Mouse (Mus musculus) layer of hippocampus, adult 11-12 months (tissue): ENCODE measurements around the gene Cstb.
A peak's percentile ranks its signal among the peaks of the same experiment; 100 is the strongest.
"Not testable (repeated sequence)": the region's sequence is repeated elsewhere in the genome, so short reads cannot be mapped to it uniquely, and the experiment has no call there.

Experiments used
- DNase-seq: peaks from one replicate; pipeline ENCODE4 v3.0.0; 2022; ENCODE audit warnings: low spot score

The Cstb gene

GRCm38 (mm10) chr10:78425181-78426041 is at the start of gene Cstb:
Cstb (plus strand) TSS chr10:78425669.
- peak; percentile 91 for DNase-seq

GRCm38 (mm10) chr10:78378516-78378915 is 47.0 kb upstream of the Cstb start:
- no peak for DNase-seq

DNA sequence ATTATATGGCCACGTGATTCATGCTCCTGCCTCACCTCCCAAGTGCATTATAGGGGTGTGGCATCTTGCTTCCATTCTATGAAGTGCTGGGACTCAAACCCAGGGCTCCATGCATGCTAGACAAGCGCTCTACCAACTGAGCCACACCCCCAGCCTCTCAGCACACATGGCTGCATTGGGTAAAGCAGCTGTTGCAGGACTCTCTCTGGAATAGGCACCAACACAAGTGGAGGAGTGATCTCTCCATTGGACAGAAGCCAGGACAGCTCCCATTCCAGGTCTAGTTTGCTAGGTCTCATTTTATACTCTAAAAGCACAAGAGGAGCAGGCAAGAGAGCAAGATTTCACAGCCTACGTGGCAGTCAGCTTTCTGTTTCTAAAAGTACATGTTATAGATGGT is 41.9 kb upstream of the Cstb start:
- no peak for DNase-seq

- DNase-seq: no peak
These were observed 39.9 kb upstream of the Cstb start for GRCm38 (mm10) chr10:78385520-78385919.

GRCm38 (mm10) chr10:78388216-78388980 is 37.1 kb upstream of the Cstb start:
- DNase-seq: peak; percentile 45

- no peak for DNase-seq
These were observed 34.4 kb upstream of the Cstb start for GRCm38 (mm10) chr10:78390982-78391470.

DNA sequence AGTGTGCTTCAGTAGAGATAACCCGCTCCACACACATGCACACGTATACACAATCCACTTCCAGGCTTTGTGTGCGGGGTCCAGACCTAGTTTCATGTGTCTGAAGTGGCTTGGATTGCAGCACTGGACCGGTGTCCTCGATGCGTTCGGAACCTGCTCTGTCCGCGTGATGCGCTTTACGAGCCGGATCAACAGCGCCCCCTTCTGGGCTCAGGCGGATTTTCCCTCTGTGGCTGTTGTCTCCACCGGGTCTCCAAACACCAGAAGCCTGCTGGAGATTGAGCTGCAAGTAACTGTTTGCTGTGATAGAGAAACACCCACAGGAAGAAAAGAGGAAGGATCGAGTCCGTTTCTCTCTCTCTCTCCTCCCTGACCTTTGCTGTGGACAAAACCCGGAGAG is 33.4 kb upstream of the Cstb start:
- peak; percentile 84 for DNase-seq

DNA sequence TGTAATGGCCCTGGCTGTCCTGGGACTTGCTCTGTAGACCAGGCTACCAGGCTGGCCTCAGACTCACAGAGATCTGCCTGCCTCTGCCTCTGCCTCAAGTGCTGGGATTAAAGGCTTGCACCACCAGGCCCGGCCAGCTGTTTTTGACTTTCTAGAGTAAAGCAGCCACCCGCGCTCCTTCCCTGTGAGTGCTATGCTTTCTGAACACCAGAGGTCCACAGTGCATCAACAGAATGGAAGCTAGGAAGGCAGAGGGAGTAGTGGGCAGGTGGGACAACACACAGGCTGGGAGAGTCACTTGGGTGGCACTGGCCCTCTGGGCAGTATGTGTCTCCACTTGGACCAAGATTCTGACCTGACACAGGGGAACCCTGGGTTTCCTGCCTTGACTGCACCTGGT is 30.1 kb upstream of the Cstb start:
- DNase-seq: no peak

- DNase-seq: peak; percentile 97
These were observed 29.4 kb upstream of the Cstb start for GRCm38 (mm10) chr10:78395819-78396624.

GRCm38 (mm10) chr10:78396625-78396885 is 28.9 kb upstream of the Cstb start:
- no peak for DNase-seq

- DNase-seq: peak; percentile 39
These were observed 26.3 kb upstream of the Cstb start for GRCm38 (mm10) chr10:78399090-78399657.

DNA sequence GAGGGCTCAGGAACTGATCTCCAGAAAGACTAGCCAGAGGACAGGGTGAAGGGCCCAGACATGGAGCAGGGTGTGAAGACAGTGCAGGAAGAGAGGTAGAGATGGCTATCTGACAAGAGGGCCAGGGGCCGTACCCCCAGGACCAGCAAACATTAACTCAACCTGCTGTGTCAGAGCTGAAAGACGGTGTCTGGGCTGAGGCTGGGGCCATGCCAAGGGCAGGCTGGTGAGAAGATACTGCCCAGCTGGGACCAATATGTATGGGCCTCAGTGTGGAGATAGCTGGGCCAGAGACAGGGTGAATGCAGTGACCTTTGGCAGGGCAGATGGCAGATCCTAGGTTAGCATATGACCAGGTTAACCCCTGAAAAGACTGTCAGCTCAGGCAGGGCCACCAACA is 24.3 kb upstream of the Cstb start:
- DNase-seq: no peak

GRCm38 (mm10) chr10:78402301-78402922 is 23.1 kb upstream of the Cstb start:
- DNase-seq: no peak

DNA sequence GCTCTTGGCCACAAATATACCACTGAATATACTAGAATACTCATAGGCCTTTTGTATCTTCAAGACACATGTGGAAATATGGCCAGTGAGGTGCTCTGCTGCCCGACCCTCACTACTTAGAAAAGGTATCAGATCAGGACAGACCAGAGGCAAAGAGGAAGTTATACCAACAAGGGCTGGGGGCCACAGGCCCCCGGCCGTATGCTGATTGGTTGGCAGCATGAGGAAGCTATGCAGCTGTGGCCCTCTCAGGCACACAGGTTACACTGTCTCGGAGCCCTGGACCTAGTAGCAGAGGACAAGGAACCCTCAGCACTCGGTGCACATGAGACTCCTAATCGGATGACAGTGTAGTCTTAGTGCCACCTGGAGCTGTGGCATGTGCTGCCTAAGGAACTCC is 19.3 kb upstream of the Cstb start:
- DNase-seq: no peak

- DNase-seq: no peak
These were observed 18.3 kb upstream of the Cstb start for GRCm38 (mm10) chr10:78407132-78407531.

DNA sequence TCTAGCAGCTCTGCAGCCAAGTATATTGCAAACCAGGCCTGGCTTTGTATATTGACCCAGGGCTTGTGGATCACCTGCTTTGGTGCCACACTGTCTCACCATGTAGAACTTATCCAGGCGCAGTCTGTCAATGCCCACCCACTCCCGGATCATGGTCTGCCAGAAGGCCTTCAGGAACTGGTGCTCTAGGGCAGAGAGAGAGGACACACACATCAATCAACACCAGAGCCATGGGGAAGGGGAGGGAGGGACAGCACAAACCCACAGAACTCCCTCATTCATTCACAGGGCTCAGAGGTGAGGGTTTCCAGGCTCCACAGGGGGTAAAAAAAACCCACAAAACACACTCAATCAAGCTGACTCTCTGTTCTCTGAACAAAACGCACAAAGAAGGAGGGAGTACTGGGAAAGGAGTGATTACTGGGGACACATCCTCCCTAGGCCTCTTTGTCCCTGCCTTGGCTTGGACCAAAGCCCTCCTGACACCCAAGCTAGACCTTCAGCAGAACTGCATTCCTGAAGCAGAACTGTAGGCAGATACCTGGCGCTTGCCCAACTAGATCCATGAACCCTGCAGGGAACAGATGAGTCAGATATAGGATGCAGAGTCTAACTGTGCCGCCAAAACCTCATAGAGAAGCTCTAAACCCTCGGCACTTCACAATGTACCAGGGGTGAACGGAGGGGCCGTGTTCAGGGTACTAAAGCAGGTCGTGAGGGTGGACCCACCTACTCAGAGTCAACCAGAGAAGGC is 16.3 kb upstream of the Cstb start:
- DNase-seq: no peak

DNA sequence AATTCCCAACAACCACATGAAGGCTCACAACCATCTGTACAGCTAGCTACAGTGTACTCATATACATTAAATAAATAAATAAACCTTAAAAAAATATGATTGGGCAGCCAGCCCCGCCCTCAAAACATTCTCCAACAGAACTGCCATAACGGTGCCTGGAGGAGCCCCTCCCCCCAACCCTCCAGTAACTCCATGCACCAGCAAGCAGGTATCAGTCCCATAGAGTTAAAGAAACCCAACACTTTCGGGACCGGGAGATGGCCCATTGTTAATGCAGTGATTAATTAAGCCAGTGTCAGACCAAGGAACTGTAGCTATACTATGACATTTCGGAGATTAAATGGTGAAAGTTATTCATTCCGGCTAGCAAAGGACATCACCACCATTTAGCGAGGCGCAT is 13.6 kb upstream of the Cstb start:
- DNase-seq: no peak

- peak; percentile 97 for DNase-seq
These were observed 12.9 kb upstream of the Cstb start, which contains the start of gene Rrp1 for GRCm38 (mm10) chr10:78412319-78413151. Rrp1 (minus strand) TSS chr10:78413043.

- DNase-seq: no peak
These were observed 12.3 kb upstream of the Cstb start for GRCm38 (mm10) chr10:78413152-78413520.

DNA sequence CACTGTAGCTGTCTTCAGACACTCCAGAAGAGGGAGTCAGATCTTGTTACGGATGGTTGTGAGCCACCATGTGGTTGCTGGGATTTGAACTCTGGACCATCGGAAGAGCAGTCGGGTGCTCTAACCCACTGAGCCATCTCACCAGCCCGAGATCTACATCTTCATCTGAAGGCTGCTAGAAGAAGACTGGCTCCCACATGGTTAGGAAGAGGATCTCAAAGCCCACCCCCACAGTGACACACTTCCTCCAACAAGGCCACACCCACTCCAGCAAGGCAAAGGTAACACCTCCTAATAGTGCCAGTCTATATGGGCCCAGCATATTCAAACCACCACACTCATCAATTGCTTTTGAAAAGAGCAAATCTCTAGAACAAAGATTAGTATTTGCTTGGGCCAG is 10.5 kb upstream of the Cstb start:
- not testable (repeated sequence) for DNase-seq
